Mouse (Mus musculus) retina, postnatal 1 day (tissue): Measurements from ENCODE around the gene Rab11fip5.

Source experiments
- DNase-seq: peaks from one replicate; pipeline ENCODE4 v3.0.0-alpha.2; 2012

The Rab11fip5 gene

GRCm38 (mm10) chr6:85346028-85346634 is 28.3 kb downstream of the Rab11fip5 start:
- DNase-seq: peak; percentile 94

- DNase-seq: no peak
Observed at GRCm38 (mm10) chr6:85344929-85345328, 29.5 kb downstream of the Rab11fip5 start.

DNA sequence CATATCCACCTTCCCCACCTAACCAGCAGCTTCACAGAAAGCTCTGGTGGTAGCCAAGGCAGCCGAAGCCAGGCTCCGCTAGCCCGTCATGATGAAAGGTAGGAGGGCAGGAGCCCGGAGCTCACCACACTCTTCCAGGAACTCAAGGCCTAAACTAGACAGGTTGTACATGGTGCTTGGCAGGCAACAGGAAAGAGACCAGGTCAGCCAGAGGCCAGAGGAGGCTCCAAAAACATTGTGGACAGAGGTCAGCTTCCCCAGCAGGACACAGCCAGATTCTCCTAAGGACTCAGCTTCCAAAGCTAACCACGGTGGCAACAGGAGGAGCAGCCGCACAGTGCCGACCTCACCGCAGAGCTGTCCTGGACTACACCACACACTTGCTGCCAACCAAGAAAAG is 31.4 kb downstream of the Rab11fip5 start:
- no peak for DNase-seq

- DNase-seq: no peak
Observed at GRCm38 (mm10) chr6:85341814-85342501, 32.5 kb downstream of the Rab11fip5 start.

- DNase-seq: no peak
Observed at GRCm38 (mm10) chr6:85340184-85340583, 34.2 kb downstream of the Rab11fip5 start.

GRCm38 (mm10) chr6:85339273-85339901 is 35.0 kb downstream of the Rab11fip5 start:
- peak; percentile 49 for DNase-seq

DNA sequence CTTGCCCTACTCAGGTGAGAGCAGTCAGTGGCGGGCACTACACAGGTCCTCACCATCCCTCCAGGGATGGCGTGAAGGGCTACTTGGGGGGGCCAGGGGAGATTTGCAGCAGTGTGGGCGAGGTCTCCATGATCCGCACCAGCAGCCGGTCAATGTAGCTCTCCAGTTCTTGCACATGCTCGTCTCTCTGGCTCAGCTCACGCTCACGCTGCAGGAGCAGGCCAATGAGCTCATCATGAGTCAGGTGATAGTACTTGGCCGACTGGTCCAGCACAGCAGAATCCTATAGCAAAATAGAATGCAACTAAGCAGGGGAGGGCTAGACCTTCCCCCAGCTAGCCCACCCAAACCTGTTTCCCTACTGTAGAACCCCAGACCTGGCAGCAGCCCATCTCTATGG is 37.5 kb downstream of the Rab11fip5 start:
- no peak for DNase-seq

DNA sequence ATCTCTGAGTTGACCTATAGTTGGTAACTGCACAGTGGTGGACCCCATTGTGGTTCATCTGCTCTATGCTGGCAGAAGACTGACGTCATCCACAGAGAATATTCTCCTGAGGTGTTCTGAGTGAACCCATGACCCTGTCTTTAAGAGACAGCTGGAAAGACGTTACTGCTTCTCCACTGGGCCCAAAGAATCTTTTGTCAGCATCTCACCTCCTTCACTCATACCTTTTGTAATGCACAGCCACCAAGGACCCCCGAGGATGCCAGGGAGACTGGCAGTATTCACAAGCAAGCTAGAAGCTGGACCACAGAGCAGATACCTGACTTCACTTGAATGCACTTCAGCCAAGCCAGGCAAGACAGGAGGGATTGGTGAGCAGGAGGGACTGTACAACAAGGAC is 39.1 kb downstream of the Rab11fip5 start:
- no peak for DNase-seq

- DNase-seq: no peak
Observed at GRCm38 (mm10) chr6:85334851-85335250, 39.6 kb downstream of the Rab11fip5 start.

DNA sequence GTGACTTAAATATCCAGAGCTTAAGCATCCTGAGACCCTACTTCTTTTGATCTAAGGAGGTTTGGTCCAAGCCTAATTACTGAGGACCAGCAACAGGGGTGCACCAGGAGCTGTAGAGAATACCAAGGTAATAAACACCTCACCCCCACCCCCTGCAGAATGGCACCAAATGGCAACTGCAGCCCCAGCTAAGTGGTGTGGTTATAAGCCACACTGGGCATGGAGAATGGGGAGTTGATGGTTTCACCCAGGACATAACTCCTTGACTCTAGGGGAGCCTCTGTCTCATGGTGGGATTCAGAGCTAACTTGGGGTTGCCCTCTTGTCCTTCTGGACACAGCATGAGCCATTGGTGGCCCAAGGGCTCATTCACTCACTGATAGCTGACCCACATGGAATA is 40.2 kb downstream of the Rab11fip5 start:
- no peak for DNase-seq

DNA sequence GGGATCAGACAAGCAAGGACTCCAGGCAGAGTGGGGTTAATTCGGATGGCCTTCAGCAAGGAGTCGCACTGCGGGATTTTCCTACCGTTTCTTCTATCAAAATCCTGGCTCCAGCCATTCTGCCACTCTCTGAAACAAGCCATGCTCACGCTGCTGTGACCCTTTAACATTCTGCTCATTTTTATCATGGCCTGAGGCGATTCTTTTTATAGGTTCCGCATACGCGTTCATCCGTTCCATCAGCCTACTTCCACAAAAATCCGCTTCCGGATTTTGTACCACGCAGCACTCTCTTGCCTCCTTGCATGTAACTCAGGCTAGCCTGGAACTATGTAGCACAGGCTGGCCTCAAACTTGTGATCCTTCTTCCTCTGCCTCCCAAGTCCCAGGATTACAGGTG is 40.7 kb downstream of the Rab11fip5 start:
- peak; percentile 74 for DNase-seq

DNA sequence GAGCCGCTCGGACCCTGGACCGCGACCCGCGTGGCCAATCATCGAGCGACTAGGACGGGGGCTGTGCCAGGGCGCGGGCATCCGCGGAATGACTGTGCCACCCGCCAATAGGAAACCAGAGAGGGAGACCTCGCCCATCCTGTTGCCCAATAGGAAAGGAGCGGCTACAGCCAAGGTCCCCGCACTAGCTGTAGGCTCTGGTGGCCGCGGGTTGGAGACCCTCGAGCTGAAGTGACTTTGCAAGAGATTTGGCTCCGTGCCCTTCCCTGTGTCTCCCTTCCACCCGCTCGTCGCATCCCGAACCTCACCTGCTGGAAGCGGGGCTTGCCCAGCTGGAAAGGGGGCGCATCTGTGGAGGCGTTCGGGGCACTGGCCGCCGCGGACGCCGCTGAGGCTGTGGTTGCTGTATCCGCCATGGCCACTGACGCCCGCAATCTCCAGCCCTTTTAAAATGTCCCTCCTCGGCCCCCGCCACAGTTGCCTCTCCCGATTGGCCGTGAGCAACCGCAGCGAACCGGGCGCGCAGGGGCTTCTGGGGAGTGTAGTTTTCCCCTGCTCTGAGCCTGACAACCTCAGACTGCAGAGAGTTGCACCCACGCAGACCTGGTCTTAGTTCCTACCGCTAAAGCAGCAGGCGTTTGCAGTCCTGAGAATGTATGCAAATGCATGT is 41.3 kb downstream of the Rab11fip5 start, which contains the start of gene Sfxn5:
TSS of gene Sfxn5 (minus strand) at position 423 of the 670 bp plus-strand sequence.
- DNase-seq: peak; percentile 97

GRCm38 (mm10) chr6:85332351-85332999 is 42.0 kb downstream of the Rab11fip5 start:
- no peak for DNase-seq

GRCm38 (mm10) chr6:85331736-85332135 is 42.7 kb downstream of the Rab11fip5 start:
- no peak for DNase-seq

GRCm38 (mm10) chr6:85331221-85331735 is 43.2 kb downstream of the Rab11fip5 start:
- DNase-seq: no peak

DNA sequence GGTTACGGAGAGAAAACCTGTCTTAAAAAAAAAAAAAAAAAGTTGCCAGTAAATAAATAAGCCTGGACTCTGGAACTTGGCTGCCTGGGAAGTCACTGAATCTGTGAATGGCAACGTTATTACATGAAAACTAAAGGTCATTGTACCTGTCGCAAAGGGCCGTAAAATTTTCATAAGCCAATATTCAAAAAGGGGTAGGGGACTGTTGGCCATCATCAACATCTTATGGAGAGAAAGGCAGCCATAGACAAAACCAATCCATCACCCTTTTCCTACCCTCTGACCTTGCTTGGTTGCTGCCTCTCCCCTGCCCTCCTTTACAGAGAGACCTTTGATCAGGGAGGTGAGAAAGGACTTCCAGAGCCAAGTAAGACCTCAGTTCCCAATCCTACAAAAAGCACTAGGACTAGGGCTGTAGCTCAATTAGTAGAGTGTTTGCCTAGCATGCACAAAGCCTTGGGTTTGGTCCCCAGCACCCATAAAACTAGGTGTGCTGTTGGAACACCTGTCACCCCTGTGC is 44.7 kb downstream of the Rab11fip5 start:
- DNase-seq: no peak

DNA sequence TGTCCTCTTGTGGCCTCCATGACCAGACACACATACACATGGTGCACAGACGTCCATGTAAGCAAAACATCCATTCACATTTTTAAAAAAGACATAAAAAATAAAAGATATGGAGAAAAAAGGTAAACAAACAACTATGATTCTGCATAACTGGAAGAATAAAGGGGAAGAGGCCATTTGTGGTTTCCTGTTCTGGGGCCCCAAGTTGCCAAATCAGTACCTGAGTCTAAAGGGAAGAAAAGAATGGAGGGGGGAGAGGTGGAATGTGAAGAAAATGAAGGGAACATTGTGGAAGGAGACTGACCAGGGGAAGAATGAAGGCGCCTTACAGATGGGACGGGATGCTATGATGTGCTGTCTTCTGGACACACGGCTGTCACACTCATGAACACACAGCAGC is 47.9 kb downstream of the Rab11fip5 start:
- DNase-seq: no peak

- DNase-seq: no peak
Observed at GRCm38 (mm10) chr6:85325109-85325508, 49.3 kb downstream of the Rab11fip5 start.

GRCm38 (mm10) chr6:85320445-85320866 is 54.0 kb downstream of the Rab11fip5 start:
- peak; percentile 71 for DNase-seq

DNA sequence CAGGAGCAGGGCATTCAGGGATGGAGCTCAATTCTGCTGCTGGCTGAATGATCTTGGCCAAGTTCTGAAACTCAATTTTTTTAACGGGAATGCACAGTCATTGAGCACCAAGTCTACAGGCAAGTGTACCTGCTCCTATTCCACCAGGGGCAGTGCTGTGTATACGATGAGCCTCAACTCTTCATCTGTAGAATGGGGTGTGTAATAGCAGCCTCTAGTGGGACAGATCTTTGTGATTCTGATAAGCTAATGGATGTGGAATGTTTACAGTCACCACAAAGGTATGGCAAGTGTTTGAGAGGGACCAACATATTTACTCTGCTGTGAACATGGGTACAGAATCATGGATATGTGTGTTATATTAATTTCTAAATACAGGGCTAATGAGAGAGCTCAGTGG is 58.2 kb downstream of the Rab11fip5 start:
- DNase-seq: no peak

- peak; percentile 27 for DNase-seq
Observed at GRCm38 (mm10) chr6:85314064-85314798, 60.2 kb downstream of the Rab11fip5 start.

- no peak for DNase-seq
Observed at GRCm38 (mm10) chr6:85307894-85308293, 66.5 kb downstream of the Rab11fip5 start.
